Mouse (Mus musculus): ENCODE measurements around the gene Max.

DNA sequence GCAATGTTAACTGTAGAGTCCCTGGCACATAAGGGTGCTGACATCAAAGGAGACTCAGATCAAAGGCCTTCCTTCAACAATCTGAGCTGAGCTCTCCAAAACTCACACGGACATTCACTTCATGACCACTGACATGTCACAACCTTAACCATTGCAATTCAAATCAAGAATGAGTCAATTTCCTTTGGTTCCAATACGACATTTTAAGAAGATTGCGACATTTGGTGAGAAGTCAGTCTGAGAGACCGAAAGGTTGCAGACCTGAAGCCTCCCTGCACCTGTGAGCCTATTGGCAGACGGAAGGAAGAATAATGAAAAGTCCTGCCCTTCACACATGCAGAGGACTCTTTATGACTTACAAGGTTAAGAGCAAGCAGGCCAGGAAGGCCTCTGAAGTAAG, 11.7 kb downstream of the Max start:
- TF ChIP-seq POLR2AphosphoS2 (IDR thresholded peaks at IDR 0.05; ENCODE audit: low read length) (no peak), POLR2A (IDR thresholded peaks at IDR 0.05; ENCODE audit: control insufficient read depth in 1 of 2, insufficient read depth in 1 of 2, low read depth in 1 of 2, low read length in 2 of 2, poor library complexity in 1 of 2) (0 out of 4 replicates have a peak, but pooled peaks of 1 of the 2 experiments have one; percentile 15), ZC3H11A (IDR thresholded peaks at IDR 0.05; ENCODE audit: low read depth, low read length) (no peak)

Measured in MEL (cell line).